Mouse (Mus musculus): ENCODE measurements around the gene Gcc2. TPM values are rescaled to one million over a fixed set of nuclear protein-coding genes. Genes with fewer than 3 reads are reported as not detected.

The Gcc2 gene
- polyA plus RNA-seq (2012; rRNA removed) (5.8 and 9.4 TPM in 2 replicates), polyA plus RNA-seq (2014; fragmentation: Nextera tagmentation; extraction: Ambion mirVana) (20.1 and 20.6 TPM in 2 replicates)

GRCm38 (mm10) chr10:58255213-58255892 lies at the start of gene Gcc2:
Gcc2 (plus strand) TSS chr10:58255497.
- Histone ChIP-seq H3K9me3 (ENCODE audit: control insufficient read depth, low read length) (no peaks in the 10 kb centered on the region), H3K9ac (replicated peaks) (peak within 1 kb of the TSS; percentile 95), H3K4me2 (ENCODE audit: low read depth) (peak within 1 kb of the TSS; percentile 84), H3K36me3 (replicated peaks; ENCODE audit: control insufficient read depth, insufficient read depth, low read depth) (no peaks in the 10 kb centered on the region; the same call in 1 of the 2 replicates), H3K27ac (no peak within 1 kb of the TSS; the same call in 1 of the 2 replicates), H3K4me1 (replicated peaks; ENCODE audit: control insufficient read depth in 2 of 2, insufficient read depth in 2 of 2, low read length in 1 of 2) (peaks cover 6 to 8% of the 10 kb centered on the region in 2 experiments), H3K4me3 (ENCODE audit: insufficient read depth in 1 of 2, low read depth in 2 of 2, low read length in 2 of 2) (peak within 1 kb of the TSS; percentile 74 to 97), H3K27me3 (ENCODE audit: control insufficient read depth, insufficient read depth, low read length) (no peaks in the 10 kb centered on the region)
- DNase-seq (ENCODE audit: low read depth in 3 of 3, low spot score in 3 of 3), result peak; percentile 87 to 90 (median 88)
- under 1% methylated on average over 58 of the region's 58 CpGs for WGBS (ENCODE audit: insufficient replicate concordance)
- ATAC-seq (ENCODE audit: insufficient read depth), result peak; percentile 98
- TF ChIP-seq EP300 (IDR thresholded peaks at IDR 0.05; ENCODE audit: low read depth) (no peak), CTCF (IDR thresholded peaks at IDR 0.05; ENCODE audit: low read depth) (peak; percentile 24; the same call in 1 of the 2 replicates)

GRCm38 (mm10) chr10:58205986-58206385 lies 49.3 kb upstream of the Gcc2 start:
- Histone ChIP-seq H3K27ac (no peak overlapping the region), H3K4me3 (ENCODE audit: insufficient read depth in 1 of 2, low read depth in 2 of 2, low read length in 2 of 2) (no peak overlapping the region), H3K36me3 (replicated peaks; ENCODE audit: control insufficient read depth, insufficient read depth, low read depth) (no peaks in the 10 kb centered on the region), H3K9me3 (ENCODE audit: control insufficient read depth, low read length) (no peaks in the 10 kb centered on the region; the same call in 1 of the 2 replicates), H3K27me3 (ENCODE audit: control insufficient read depth, insufficient read depth, low read length) (no peaks in the 10 kb centered on the region), H3K4me2 (ENCODE audit: low read depth) (no peak overlapping the region), H3K4me1 (replicated peaks; ENCODE audit: control insufficient read depth in 2 of 2, insufficient read depth in 2 of 2, low read length in 1 of 2) (no peaks in the 10 kb centered on the region), H3K9ac (replicated peaks) (no peak overlapping the region)
- DNase-seq (ENCODE audit: low read depth in 3 of 3, low spot score in 3 of 3) (no peak), ATAC-seq (ENCODE audit: insufficient read depth) (no peak)
- TF ChIP-seq CTCF (IDR thresholded peaks at IDR 0.05; ENCODE audit: low read depth) (no peak), EP300 (IDR thresholded peaks at IDR 0.05; ENCODE audit: low read depth) (no peak)
- 27% methylated on average over 1 of the region's 1 CpGs for WGBS (ENCODE audit: insufficient replicate concordance)

GRCm38 (mm10) chr10:58206639-58207404 lies 48.5 kb upstream of the Gcc2 start:
- Histone ChIP-seq H3K4me1 (replicated peaks; ENCODE audit: control insufficient read depth in 2 of 2, insufficient read depth in 2 of 2, low read length in 1 of 2) (no peaks in the 10 kb centered on the region), H3K9me3 (ENCODE audit: control insufficient read depth, low read length) (no peaks in the 10 kb centered on the region; the same call in 1 of the 2 replicates), H3K9ac (replicated peaks) (no peak overlapping the region), H3K27me3 (ENCODE audit: control insufficient read depth, insufficient read depth, low read length) (no peaks in the 10 kb centered on the region), H3K4me2 (ENCODE audit: low read depth) (no peak overlapping the region), H3K27ac (no peak overlapping the region), H3K4me3 (ENCODE audit: insufficient read depth in 1 of 2, low read depth in 2 of 2, low read length in 2 of 2) (no peak overlapping the region), H3K36me3 (replicated peaks; ENCODE audit: control insufficient read depth, insufficient read depth, low read depth) (no peaks in the 10 kb centered on the region)
- DNase-seq (ENCODE audit: low read depth in 3 of 3, low spot score in 3 of 3), result no peak
- TF ChIP-seq EP300 (IDR thresholded peaks at IDR 0.05; ENCODE audit: low read depth) (no peak), CTCF (IDR thresholded peaks at IDR 0.05; ENCODE audit: low read depth) (no peak)
- ATAC-seq (ENCODE audit: insufficient read depth), result no peak
- 60% methylated on average over 4 of the region's 4 CpGs for WGBS (ENCODE audit: insufficient replicate concordance)

- no peak overlapping the region for H3K27ac ChIP-seq
- H3K27me3 ChIP-seq (ENCODE audit: control insufficient read depth, insufficient read depth, low read length), result no peaks in the 10 kb centered on the region
- no peaks in the 10 kb centered on the region; the same call in 1 of the 2 replicates for H3K9me3 ChIP-seq (ENCODE audit: control insufficient read depth, low read length)
- no peaks in the 10 kb centered on the region for H3K36me3 ChIP-seq (replicated peaks; ENCODE audit: control insufficient read depth, insufficient read depth, low read depth)
- H3K4me1 ChIP-seq (replicated peaks; ENCODE audit: control insufficient read depth in 2 of 2, insufficient read depth in 2 of 2, low read length in 1 of 2), result no peaks in the 10 kb centered on the region
- DNase-seq (ENCODE audit: low read depth in 3 of 3, low spot score in 3 of 3) (no peak), ATAC-seq (ENCODE audit: insufficient read depth) (no peak)
- WGBS (ENCODE audit: insufficient replicate concordance), result 35% methylated on average over 2 of the region's 2 CpGs
- no peak overlapping the region for H3K4me3 ChIP-seq (ENCODE audit: insufficient read depth in 1 of 2, low read depth in 2 of 2, low read length in 2 of 2)
- H3K9ac ChIP-seq (replicated peaks), result no peak overlapping the region
- H3K4me2 ChIP-seq (ENCODE audit: low read depth), result no peak overlapping the region
- no peak for TF ChIP-seq CTCF (IDR thresholded peaks at IDR 0.05; ENCODE audit: low read depth)
- no peak for TF ChIP-seq EP300 (IDR thresholded peaks at IDR 0.05; ENCODE audit: low read depth)
Observed at GRCm38 (mm10) chr10:58209710-58210467, 45.4 kb upstream of the Gcc2 start.

Measured in liver, embryonic 14.5 days (tissue).